Mouse (Mus musculus): Measurements from ENCODE around the gene Tmem156. TPM values are rescaled to one million over a fixed set of nuclear protein-coding genes. Genes with fewer than 3 reads are reported as not detected.

The Tmem156 gene
- total RNA-seq, 4 experiments from 2014 or later = 0.17 TPM; not detected in 3

DNA sequence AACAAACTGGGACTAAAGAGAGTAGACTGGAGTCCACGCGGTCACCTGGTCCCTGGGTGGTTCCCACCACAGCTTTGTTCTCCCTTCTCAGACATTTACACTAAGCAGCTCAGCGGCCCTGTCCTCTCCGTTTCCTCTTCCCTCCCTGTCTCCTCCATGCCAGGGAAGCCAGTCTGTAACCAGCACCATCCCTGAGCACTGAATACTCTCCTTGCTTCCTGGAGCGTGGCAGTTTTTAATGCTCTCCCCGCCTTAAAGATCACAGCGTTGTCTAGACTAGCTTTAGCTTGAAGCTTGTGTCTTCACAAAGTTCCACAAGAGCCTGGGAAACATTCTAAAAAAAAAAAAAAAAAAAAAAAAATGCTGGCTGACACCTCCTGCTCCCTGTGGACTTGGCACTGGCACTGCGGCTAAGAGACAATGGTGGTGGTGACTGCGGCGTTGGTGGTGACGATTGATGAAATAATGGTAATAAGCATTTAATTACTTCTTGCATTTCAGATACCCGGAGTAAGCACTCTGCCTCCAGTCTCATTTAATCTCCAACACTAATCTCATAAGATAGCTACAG, 44.6 kb downstream of the Tmem156 start:
- no peak for DNase-seq (ENCODE audit: low spot score)

GRCm38 (mm10) chr5:65046442-65047284, 45.3 kb downstream of the Tmem156 start:
- no peak for DNase-seq (ENCODE audit: low spot score)

DNA sequence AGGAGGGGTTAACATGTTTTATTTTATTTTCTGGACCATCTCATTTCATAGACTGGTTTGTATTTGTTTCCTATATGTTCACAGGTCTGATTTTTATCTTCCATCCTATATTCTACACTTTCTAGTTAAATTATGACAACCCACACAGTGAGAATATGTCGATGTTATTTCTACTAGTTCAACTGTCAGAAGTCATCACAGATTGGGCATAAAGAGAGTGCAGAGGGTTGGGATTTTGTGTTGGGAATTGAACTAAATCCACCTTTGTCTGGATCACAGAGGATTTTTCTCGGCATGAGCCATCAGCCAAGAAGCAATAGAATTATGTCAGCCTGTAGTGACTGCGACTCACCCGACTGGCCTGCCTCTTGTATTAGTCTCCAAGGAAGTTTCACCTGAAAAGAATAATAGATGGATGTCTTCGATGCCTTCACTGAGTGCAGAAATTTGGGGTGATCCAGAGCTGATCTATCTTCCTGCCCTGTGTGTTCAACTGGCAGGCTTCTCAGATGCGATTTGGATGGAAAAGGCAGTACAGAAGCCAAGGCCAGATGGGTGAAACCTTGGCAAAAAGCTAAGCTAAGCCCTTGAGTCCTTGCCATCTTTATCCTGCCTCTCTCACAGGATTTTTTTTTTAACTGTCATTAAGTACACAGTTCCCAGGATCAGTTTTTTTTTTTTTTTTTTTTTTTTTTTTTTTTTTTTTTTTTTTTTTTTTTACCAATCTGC, 46.1 kb downstream of the Tmem156 start:
- DNase-seq (ENCODE audit: low spot score) = no peak

- no peak for DNase-seq (ENCODE audit: low spot score)
Observed at GRCm38 (mm10) chr5:65043407-65043895, 48.5 kb downstream of the Tmem156 start.

GRCm38 (mm10) chr5:65040463-65040862, 51.5 kb downstream of the Tmem156 start:
- no peak for DNase-seq (ENCODE audit: low spot score)

DNA sequence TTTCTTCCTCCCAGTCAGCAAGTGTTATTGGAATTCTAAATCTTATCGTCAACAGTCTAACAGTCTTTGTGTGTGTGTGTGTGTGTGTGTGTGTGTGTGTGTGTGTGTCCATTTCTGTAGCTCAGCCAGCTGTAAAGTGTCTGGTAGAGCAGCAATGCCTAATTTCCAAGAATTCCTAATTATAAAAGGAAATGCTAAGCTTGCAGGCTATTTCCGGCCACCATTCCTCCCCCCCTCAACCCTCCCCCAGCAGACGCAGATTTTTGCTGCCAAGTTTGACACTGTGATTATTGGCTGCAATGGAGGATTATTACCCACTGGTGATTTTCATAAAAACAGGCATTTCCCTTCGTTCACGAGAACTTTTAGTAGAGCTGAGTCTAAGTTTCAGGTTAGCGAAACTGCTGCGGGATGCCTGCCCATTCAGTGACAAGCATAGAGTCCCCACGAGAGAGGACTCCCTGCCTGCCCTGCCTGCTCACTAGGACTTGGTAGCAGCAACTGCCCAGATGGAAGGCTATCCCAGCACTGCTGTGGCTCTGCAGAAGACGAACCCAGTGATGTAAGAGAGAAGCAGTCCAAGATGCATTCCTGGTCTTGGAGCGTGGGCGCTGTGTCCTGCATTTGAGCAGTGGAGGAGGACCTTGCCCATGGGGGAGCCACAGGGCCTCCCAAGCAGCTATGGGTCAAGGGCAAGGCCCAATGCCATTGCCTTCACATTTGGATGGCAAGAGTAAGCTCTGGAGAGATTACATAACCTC, 52.9 kb downstream of the Tmem156 start:
- DNase-seq (ENCODE audit: low spot score) = peak; percentile 21

- DNase-seq (ENCODE audit: low spot score) = no peak
Observed at GRCm38 (mm10) chr5:65038305-65038704, 53.6 kb downstream of the Tmem156 start.

GRCm38 (mm10) chr5:65036597-65036996, 55.3 kb downstream of the Tmem156 start:
- DNase-seq (ENCODE audit: low spot score) = no peak

GRCm38 (mm10) chr5:65028019-65028418, 63.9 kb downstream of the Tmem156 start:
- no peak for DNase-seq (ENCODE audit: low spot score)

DNA sequence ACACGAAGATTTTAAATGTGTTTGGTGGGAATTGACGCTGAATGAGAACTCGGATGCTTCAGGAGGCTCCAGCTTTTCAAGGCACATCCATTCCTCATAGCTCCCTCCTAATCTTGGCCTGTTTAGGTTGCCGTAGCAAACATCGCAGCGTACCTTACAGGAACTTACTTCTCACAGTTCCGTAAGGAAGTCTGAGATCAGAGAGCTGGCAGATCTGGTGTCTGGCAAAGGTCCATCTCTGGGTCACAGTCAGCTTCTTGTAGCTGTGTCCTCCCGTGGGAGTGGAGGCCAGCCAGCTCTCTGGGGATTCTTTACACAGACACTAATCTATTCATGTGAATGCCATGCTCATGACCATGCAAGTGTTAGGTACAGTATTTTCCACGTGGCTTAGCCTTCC, 65.2 kb downstream of the Tmem156 start:
- no peak for DNase-seq (ENCODE audit: low spot score)

- no peak for DNase-seq (ENCODE audit: low spot score)
Observed at GRCm38 (mm10) chr5:65025916-65026315, 66.0 kb downstream of the Tmem156 start.

DNA sequence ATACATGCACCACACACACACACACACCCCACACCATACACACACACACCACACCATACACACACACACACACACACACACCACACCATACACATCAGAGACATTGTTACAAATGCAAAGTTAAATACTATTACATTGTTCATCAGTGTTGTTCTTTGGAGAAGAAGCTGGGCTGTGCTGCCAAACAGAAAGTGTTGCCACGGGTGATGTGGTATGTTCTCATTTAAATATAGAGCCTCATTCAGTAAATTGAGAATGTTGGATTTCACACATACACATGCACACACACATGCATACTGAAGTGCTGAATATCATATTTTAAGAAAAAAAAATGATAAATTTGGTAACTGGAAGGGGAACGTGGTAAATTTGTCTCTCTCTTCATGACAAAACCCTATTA, 67.3 kb downstream of the Tmem156 start:
- no peak for DNase-seq (ENCODE audit: low spot score)

DNA sequence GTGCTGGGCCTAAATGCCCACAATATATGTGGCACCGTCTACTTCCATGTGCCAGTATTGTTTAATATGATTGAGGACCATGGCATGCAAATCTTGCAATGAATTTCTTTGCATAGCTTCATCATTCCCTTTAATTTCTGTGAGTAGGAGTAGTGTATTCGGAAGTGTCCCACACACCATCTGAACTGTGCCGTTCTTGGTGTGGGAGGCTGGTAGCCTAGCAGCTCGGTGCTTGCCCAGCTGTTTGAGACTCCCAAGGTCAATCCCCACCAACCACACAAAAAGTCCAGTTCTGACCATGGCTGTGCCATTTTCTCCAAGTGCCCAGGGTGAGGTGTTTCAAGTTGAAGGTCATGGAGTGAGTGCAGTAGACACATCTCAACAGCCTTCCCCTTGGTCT, 69.9 kb downstream of the Tmem156 start:
- DNase-seq (ENCODE audit: low spot score) = no peak

DNA sequence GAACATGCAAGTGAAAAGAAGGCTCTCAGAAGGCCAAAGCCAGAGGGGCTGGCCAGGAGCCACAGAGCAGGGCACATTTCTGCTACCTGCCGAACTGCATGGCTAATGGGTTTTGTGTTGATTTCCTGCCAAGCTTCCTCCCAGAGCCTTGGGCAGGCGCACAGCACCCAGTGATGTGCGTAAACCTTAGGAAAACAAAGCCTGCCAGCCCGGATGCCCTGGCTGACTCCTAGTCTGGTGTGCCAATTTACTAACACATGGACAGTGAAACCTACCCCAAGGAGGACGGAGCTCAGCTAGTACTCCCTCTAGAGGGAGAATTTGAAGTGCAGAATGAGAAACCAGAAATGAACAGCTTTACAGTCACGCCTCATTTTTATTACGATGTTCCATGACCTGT, 72.1 kb downstream of the Tmem156 start:
- DNase-seq (ENCODE audit: low spot score) = no peak

DNA sequence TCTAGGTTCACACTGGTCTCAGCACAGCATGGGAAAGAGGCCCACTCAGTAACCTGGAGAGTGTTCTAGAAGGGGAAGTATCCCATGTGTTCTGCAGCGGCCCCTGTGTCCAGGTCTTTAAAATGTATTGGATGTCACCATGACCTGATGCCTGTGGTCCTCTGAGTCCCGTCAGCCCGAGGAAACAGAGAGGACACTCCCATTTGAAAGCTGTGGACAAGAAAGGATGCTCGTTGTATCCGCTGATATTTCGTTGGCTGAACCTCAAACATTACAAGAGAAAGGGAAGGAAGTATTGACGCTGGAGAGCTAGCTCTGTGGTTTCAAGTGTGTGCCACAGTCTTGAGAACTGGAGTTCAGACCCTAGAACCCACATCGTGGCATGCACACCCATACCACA, 72.8 kb downstream of the Tmem156 start:
- no peak for DNase-seq (ENCODE audit: low spot score)

DNA sequence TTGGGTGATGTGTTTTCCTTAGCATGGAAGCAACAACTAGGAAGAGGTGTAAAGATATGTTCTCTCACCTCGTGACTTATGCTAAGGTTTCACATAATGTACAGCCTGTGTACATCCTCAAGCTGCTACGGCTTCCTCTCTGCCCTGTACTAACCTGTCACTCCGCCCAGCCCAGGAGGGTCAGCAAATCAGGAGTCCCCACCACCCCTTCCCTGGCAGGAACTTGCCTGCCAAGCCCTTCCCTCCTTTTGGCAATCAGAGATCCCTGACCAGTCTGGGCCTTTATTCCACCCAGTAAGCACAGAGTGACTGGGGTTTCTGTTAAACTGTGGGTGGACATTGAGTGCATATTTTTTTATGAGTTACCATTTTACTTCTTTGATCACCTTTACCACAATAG, 76.4 kb downstream of the Tmem156 start:
- no peak for DNase-seq (ENCODE audit: low spot score)

- no peak for DNase-seq (ENCODE audit: low spot score)
Observed at GRCm38 (mm10) chr5:65011901-65012573, 79.9 kb downstream of the Tmem156 start.

DNA sequence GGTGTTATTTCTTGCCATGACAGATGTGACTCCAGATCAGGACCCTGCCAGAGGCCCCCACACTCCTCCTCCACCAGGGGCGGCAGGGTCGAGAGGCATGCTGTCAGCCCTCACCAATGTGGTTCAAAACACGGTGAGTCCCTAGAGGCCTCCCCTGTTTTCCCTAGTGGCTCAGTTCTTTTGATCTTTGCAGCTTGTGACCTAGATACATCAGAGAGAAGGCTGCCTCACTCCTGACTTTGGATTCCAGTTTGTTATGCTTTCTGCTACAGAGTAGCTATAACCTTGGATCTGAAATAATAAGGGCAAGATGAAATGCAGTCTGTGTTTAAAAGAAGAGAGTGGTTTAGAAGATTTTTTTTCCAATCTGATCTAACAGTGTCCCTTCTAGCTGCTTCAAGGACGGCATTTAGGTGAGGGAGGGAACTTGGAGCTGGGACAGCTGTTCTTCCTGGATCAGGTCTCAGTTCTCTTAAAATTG, 85.9 kb downstream of the Tmem156 start:
- DNase-seq (ENCODE audit: low spot score) = no peak

DNA sequence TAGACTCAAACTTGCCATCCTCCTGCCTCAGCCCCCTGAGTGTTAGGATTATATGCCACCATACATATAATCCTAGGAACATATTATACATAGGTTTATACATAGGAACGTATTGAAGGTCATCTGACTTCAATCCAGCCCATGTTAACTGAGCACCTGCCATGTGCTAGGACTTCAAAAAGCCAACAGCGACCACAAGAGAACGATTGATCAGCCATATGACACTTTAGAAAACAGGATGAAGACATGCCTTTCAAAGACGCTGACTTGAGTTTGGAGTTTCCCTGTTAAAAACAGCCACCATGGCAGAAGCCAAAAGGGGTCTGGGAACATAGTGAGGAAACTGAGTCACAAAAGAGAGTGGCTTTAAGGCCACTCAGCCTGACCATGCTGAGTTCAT, 86.7 kb downstream of the Tmem156 start:
- DNase-seq (ENCODE audit: low spot score) = no peak

Data from heart, adult 8-10 months (tissue).